Mouse (Mus musculus): ENCODE measurements around the gene Acbd6.

Acbd6 gene

GRCm38 (mm10) chr1:155724301-155724700 is 166.4 kb downstream of the Acbd6 start:
- DNase-seq (ENCODE audit: low spot score) = no peak

DNA sequence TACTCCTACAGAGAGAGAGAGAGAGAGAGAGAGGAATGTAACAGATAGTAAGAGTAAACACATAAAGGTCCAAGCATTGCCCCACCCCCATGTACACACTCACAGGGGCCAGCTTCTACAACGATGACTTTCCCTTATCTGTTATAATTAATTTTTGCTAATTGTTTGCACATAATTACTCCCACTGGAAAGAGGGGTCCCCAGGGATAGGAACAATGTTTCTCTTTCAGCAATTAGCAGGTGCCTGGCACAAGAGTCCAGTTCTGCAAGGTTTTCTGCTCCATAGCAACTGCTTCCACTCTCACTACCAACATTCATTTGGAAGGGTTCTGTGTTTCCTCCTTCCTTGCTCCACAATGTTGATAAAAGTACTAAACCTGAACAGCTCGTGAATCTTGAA is 168.0 kb downstream of the Acbd6 start:
- no peak for DNase-seq (ENCODE audit: low spot score)

GRCm38 (mm10) chr1:155727830-155728229 is 169.9 kb downstream of the Acbd6 start:
- DNase-seq (ENCODE audit: low spot score) = no peak

GRCm38 (mm10) chr1:155729113-155729795 is 171.3 kb downstream of the Acbd6 start:
- DNase-seq (ENCODE audit: low spot score) = no peak

GRCm38 (mm10) chr1:155731156-155731555 is 173.2 kb downstream of the Acbd6 start:
- DNase-seq (ENCODE audit: low spot score) = no peak

- DNase-seq (ENCODE audit: low spot score) = no peak
Observed at GRCm38 (mm10) chr1:155736096-155736825, 178.3 kb downstream of the Acbd6 start.

DNA sequence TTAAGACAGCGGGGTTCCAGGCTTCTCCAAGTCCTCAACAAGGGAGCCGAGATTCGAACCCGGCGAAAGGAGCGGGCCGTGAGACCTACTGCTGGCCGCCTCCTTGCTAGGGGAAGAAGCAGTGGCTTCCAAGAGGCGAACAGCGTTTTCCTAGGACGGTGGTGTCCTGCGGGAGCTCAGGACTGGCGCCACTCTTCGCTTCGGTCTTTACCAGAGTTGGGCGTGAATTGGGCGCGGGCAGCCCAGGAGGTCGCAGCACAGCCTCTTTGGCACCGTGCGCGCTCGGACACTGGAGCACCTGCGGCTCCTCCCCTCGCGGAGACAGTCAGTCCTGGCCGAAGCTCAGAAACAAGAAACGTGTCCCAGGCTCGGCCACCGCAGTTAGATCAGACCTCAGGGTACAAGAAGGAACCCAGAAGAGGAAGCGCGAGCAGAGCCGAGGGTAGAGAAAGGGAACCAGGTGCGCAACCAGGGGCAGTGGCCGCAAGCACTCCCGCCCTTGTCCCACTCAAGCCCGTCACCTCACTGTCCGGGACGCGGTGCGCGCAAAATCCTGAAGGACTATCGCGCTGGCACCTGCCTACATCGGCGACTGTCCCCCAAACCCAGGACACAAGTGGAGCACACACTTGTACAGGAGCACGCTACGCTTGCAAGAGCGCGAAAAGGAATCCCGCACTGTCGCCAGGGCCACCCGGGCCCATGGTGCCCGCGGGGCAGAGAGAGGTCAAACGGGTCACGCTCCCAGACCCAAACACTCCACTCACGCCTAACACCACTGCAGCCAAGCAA is 179.3 kb downstream of the Acbd6 start:
- no peak for DNase-seq (ENCODE audit: low spot score)

- DNase-seq (ENCODE audit: low spot score) = no peak
Observed at GRCm38 (mm10) chr1:155737809-155738383, 180.0 kb downstream of the Acbd6 start.
